Mouse (Mus musculus): ENCODE measurements around the gene Ubxn4. TPM values are rescaled to one million over a fixed set of nuclear protein-coding genes. Genes with fewer than 3 reads are reported as not detected.

The Ubxn4 gene
- total RNA-seq (2014; rRNA removed) (66.7 and 78.1 TPM in 2 replicates), polyA plus RNA-seq (2015; fragmentation: Nextera tagmentation; extraction: Ambion mirVana) (50.5 and 64.4 TPM in 2 replicates)

DNA sequence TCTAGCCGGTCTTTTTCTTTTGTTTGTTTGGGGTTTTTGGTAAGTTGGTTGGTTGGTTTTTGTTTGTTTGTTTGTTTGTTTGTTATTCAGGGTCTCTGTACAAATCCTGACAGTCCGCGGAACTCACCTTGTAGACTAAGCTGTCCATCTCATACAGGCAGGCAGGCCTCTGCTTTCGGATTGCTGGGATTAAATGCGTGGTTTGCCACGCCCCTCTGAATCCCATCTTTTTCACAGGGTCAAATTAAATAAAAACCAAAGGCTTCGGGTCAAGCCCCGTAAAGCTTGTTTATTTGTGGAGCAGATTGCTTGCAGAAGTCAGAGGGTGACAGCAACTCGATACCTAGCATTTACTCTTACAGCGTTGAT, at the start of gene Ubxn4:
TSS of gene Ubxn4 (plus strand) at position 338 of the 369 bp plus-strand sequence.
- H3K9me3 ChIP-seq (ENCODE audit: low read length): no peaks in the 10 kb centered on the region
- peak within 1 kb of the TSS; percentile 90 for H3K27ac ChIP-seq (ENCODE audit: low read depth, low read length)
- H3K27me3 ChIP-seq (ENCODE audit: insufficient read depth, low read length): no peaks in the 10 kb centered on the region
- H3K4me2 ChIP-seq (ENCODE audit: low read depth): peak within 1 kb of the TSS; percentile 92
- H3K4me3 ChIP-seq (ENCODE audit: low read depth, low read length): peak within 1 kb of the TSS; percentile 82
- H3K4me1 ChIP-seq (ENCODE audit: insufficient read depth): 0 out of 2 replicates have a peak, but pooled peaks cover 9% of the 10 kb centered on the region
- ATAC-seq (peak; percentile 14), DNase-seq (no peak)
- no peak for TF ChIP-seq CTCF (IDR thresholded peaks at IDR 0.05; ENCODE audit: low read depth)
- H3K36me3 ChIP-seq (ENCODE audit: insufficient read depth): no peaks in the 10 kb centered on the region
- H3K9ac ChIP-seq: peak within 1 kb of the TSS; percentile 82
- 7% methylated on average over 10 of the region's 10 CpGs for WGBS

DNA sequence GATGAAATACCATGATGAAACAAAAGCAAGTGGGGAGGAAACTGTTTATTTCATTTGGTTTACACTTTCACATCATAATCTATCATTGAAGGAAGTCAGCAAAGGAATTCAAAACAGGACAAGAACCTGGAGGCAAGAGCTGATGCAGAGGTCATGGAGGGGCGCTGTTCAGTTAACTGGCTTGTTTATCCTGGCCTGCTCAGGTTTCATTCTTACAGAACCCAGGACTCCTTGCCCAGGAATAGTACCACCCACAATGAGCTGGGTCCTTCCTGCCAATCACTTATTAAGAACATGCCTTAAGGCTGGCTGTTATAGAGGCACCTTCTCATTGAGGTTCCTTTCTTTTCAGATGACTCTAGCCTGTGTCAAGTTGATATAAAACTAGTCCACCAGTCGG, 49.8 kb upstream of the Ubxn4 start:
- 82% methylated on average over 2 of the region's 2 CpGs for WGBS
- no peak overlapping the region for H3K4me3 ChIP-seq (ENCODE audit: low read depth, low read length)

DNA sequence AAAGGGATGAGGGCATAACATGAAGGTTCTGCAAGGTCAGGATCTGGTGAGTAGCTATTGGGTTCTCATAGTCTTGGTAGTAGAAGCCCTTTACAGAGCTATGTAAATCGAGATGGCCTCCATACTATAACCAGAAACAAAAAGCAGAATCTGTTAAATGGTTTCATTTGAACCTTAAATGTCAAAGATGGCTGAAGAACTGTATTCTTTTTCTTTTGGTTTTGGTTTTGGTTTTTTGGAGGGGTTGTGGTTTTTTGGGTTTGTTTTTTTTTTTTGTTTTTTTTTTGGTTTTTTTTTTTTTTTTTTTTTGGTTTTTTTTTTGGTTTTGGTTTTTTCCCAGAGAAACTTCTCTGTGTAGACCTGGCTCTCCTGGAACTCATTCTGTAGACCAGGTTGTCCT, 46.4 kb upstream of the Ubxn4 start:
- no peaks in the 10 kb centered on the region for H3K4me1 ChIP-seq (ENCODE audit: insufficient read depth)
- DNase-seq (no peak), ATAC-seq (no peak)
- WGBS: 93% methylated on average over 1 of the region's 1 CpGs
- no peak overlapping the region for H3K27ac ChIP-seq (ENCODE audit: low read depth, low read length)
- no peak overlapping the region for H3K4me2 ChIP-seq (ENCODE audit: low read depth)
- no peaks in the 10 kb centered on the region for H3K27me3 ChIP-seq (ENCODE audit: insufficient read depth, low read length)
- H3K9me3 ChIP-seq (ENCODE audit: low read length): no peaks in the 10 kb centered on the region
- no peak overlapping the region for H3K9ac ChIP-seq
- TF ChIP-seq CTCF (IDR thresholded peaks at IDR 0.05; ENCODE audit: low read depth): no peak
- no peak overlapping the region for H3K4me3 ChIP-seq (ENCODE audit: low read depth, low read length)
- H3K36me3 ChIP-seq (ENCODE audit: insufficient read depth): peaks cover 44% of the 10 kb centered on the region

More for the DNA sequence above, 49.8 kb upstream of the Ubxn4 start:
- ATAC-seq (no peak), DNase-seq (no peak)
- Histone ChIP-seq H3K36me3 (ENCODE audit: insufficient read depth) (peaks cover 47% of the 10 kb centered on the region), H3K27me3 (ENCODE audit: insufficient read depth, low read length) (no peaks in the 10 kb centered on the region), H3K4me1 (ENCODE audit: insufficient read depth) (no peaks in the 10 kb centered on the region), H3K9me3 (ENCODE audit: low read length) (no peaks in the 10 kb centered on the region), H3K4me2 (ENCODE audit: low read depth) (no peak overlapping the region), H3K27ac (ENCODE audit: low read depth, low read length) (no peak overlapping the region), H3K9ac (no peak overlapping the region)
- no peak for TF ChIP-seq CTCF (IDR thresholded peaks at IDR 0.05; ENCODE audit: low read depth)

DNA sequence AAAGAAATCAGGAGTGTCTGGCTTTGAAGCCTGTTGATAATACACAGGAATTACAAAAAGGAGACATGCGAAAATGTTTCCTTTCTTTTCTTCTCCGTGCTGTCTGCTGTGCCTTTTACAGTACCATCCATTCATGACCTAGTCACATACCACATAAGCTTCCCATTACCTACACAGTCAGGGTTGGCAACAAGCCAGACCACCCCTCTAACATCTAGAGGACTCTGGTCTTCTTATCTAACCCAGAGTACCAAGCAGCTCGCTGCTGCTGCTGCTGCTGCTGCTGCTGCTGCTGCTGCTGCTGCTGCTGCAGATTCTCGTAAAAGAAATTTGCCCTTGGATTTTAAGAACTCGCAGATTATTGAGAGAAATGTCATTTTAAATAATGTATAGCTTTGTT, 30.5 kb upstream of the Ubxn4 start:
- H3K9me3 ChIP-seq (ENCODE audit: low read length): no peaks in the 10 kb centered on the region
- H3K36me3 ChIP-seq (ENCODE audit: insufficient read depth): peaks cover 36% of the 10 kb centered on the region
- ATAC-seq (no peak), DNase-seq (no peak)
- no peak overlapping the region for H3K4me2 ChIP-seq (ENCODE audit: low read depth)
- no peak overlapping the region for H3K27ac ChIP-seq (ENCODE audit: low read depth, low read length)
- no peak overlapping the region for H3K9ac ChIP-seq
- H3K27me3 ChIP-seq (ENCODE audit: insufficient read depth, low read length): no peaks in the 10 kb centered on the region
- 76% methylated on average over 5 of the region's 5 CpGs for WGBS
- no peaks in the 10 kb centered on the region for H3K4me1 ChIP-seq (ENCODE audit: insufficient read depth)
- no peak overlapping the region for H3K4me3 ChIP-seq (ENCODE audit: low read depth, low read length)
- TF ChIP-seq CTCF (IDR thresholded peaks at IDR 0.05; ENCODE audit: low read depth): no peak

DNA sequence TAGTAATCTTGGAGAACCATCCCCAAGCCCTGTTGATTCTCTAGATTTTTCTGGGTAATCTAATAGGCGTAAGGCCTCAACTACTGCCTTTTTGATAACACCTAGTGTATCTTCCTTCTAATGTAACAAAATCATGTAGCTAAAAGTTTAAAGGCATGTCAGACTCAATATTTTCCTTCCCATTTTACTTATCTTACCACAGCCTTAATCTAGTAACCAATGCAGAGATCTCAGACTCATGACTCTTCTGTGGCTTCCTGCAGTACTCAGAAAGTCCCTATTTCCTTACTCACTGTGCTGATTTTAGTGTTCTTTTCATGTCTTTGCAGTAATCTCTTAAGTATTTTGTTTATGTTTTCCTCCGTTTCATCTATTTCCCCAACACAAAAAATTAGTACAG, 21.9 kb upstream of the Ubxn4 start:
- Histone ChIP-seq H3K4me3 (ENCODE audit: low read depth, low read length) (no peak overlapping the region), H3K9ac (no peak overlapping the region), H3K36me3 (ENCODE audit: insufficient read depth) (peaks cover 28% of the 10 kb centered on the region), H3K4me1 (ENCODE audit: insufficient read depth) (no peaks in the 10 kb centered on the region), H3K9me3 (ENCODE audit: low read length) (no peaks in the 10 kb centered on the region), H3K4me2 (ENCODE audit: low read depth) (no peak overlapping the region), H3K27me3 (ENCODE audit: insufficient read depth, low read length) (no peaks in the 10 kb centered on the region), H3K27ac (ENCODE audit: low read depth, low read length) (no peak overlapping the region)
- no peak for ATAC-seq
- DNase-seq: no peak
- 96% methylated on average over 2 of the region's 2 CpGs for WGBS
- no peak for TF ChIP-seq CTCF (IDR thresholded peaks at IDR 0.05; ENCODE audit: low read depth)

DNA sequence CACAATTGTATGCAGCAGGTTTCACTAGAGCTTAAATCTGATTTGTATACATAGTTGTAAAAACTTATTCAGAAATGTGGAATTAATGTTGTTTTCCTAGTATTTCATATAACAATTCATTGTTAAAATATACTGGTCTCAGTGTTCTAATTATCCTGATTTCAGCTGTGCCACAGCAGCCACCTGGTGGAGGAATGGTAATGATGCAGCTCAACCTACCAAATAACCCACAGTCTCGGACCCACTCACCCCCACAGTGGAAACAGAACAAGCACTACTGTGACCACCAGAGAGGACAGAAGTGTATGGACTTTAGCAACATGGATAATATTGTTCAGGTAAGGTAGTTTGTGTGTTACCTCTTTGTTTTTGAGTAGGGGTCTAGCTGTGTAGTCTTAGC, 20.5 kb upstream of the Ubxn4 start:
- Histone ChIP-seq H3K4me3 (ENCODE audit: low read depth, low read length) (no peak overlapping the region), H3K9me3 (ENCODE audit: low read length) (no peaks in the 10 kb centered on the region), H3K4me1 (ENCODE audit: insufficient read depth) (no peaks in the 10 kb centered on the region), H3K36me3 (ENCODE audit: insufficient read depth) (peaks cover 25% of the 10 kb centered on the region), H3K27me3 (ENCODE audit: insufficient read depth, low read length) (no peaks in the 10 kb centered on the region), H3K4me2 (ENCODE audit: low read depth) (no peak overlapping the region), H3K9ac (no peak overlapping the region), H3K27ac (ENCODE audit: low read depth, low read length) (no peak overlapping the region)
- DNase-seq: peak; percentile 11
- peak; percentile 68 for TF ChIP-seq CTCF (IDR thresholded peaks at IDR 0.05; ENCODE audit: low read depth)
- 73% methylated on average over 1 of the region's 1 CpGs for WGBS
- no peak for ATAC-seq

DNA sequence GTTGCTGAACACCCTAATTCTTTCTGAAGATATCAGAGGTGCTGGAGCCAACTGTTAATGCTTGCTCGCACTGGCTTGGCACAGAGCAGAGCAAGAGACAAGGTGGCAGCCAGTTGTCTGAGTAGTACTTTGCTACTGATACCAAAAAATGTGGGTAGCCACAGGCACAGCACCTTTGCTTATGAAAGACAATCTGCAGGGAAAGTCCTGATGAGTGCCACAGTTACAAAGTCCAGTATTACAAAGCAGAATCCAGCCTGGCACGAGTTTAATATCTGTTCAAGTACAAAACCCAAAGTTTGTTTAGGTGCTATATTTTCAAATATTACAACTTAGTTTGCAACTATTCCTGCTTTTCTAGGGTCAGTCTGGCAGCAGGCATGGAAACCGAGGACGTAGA, 8.6 kb upstream of the Ubxn4 start:
- Histone ChIP-seq H3K36me3 (ENCODE audit: insufficient read depth) (peaks cover 43% of the 10 kb centered on the region), H3K27ac (ENCODE audit: low read depth, low read length) (no peak overlapping the region), H3K9ac (no peak overlapping the region), H3K4me2 (ENCODE audit: low read depth) (no peak overlapping the region), H3K4me3 (ENCODE audit: low read depth, low read length) (no peak overlapping the region), H3K4me1 (ENCODE audit: insufficient read depth) (no peaks in the 10 kb centered on the region), H3K9me3 (ENCODE audit: low read length) (no peaks in the 10 kb centered on the region), H3K27me3 (ENCODE audit: insufficient read depth, low read length) (no peaks in the 10 kb centered on the region)
- 96% methylated on average over 4 of the region's 4 CpGs for WGBS
- no peak for DNase-seq
- no peak for TF ChIP-seq CTCF (IDR thresholded peaks at IDR 0.05; ENCODE audit: low read depth)
- no peak for ATAC-seq
